Mouse (Mus musculus) cerebellum, adult (tissue): Measurements from ENCODE around the gene Txn1.
A peak's percentile ranks its signal among the peaks of the same experiment; 100 is the strongest.

Experiments used
- ATAC-seq: cut with Nextera tagmentation; 2 replicates; pipeline ENCODE4 v1.9.2; 2017; ENCODE audit warnings: mild to moderate bottlenecking, moderate library complexity, mixed read lengths; ENCODE audit not compliant: insufficient number of reproducible peaks, low FRiP score, low TSS enrichment

Gene Txn1

DNA sequence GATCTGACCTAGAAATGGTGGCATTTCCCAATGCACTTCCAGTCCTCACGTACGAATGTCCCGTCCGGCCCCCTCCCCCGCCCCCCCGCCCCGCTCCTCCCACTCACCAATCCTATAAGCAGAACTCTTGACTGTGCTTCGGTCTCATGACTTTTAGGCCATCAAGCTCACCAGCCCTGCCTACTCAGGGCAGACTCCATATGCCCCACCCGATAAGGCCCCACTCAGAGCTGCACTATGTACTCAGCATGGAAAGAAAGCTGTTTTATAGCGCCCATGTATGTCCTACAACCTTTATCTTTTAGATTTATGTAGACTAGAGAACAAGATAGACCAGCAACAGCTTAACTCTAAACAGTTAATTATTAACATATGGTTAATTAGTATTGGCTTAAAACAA lies 9.2 kb downstream of the Txn1 start:
- no peak for ATAC-seq

DNA sequence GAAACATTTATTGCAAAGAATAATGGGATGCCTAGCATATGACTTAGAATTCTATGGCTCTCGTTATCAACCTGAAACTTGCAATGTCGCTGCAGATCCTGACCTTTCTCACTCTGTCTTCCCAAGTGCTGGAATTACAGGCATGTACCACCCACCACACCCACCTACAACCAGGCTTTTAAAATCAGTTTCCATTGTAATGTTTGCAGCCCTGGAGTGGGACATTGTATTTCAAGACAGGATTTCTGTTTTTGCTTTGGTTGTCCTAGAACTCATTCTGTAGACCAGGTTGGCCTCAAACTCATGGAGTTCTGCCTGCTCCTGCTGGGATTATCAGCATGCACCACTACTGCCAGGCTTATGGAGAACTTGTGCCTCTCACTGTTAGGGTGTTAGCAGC lies 13.3 kb downstream of the Txn1 start:
- no peak for ATAC-seq

DNA sequence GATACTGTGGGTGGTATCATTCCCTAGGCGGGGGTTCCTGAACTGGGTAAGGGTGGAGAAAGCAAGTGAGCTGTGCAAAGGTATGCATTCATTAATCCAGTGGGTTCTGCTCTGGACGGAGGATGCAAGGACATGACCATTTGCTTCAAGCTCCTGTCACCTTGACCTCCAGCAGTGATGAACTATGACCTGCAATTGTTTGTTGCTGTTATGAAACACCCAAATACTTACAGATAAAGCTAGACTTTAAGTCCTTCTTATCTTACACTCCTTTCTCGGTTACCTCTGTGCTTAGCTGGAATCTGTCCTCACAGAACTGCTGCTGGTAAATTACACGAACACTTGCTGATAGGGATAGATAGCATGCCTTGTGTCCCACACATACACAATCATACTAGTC lies 15.6 kb downstream of the Txn1 start:
- no peak for ATAC-seq

DNA sequence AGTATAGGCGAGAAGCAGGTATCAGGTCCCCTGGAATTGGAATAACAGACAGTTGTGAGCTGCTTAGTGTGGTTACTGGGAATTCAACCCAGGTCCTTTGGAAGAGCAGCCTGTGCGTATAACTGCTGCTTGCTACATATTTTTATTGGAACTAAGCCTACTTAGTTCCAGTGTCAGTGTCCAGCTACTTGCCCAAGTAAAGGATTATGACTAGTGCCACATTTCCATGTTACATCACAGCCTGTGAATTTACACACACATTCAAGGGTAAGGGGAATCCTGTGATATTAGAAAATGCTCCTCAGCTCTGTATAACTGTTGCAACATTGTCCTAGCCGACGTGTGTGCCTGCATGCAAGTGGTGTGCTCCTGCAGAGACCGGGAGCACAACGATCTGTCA lies 18.9 kb downstream of the Txn1 start:
- ATAC-seq = no peak

DNA sequence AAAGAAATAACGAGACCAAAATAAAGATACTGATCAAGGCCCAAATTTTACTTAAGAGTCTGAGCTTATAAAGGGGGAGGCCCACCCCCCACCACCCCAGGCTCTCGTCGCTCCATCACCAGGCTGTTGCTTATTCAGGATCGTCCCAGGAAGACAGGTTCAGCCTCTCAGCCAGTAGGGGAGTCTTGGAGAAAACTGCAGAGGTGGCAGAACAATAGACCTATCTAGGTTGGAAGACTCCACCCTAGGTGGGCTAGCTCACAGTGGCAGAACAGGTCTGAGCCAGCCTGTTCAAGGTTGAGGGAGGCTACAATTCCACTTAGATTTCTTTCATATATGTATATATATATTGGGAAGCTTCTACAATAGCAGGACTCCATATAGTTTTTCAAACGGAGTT lies 22.0 kb downstream of the Txn1 start:
- ATAC-seq = no peak

DNA sequence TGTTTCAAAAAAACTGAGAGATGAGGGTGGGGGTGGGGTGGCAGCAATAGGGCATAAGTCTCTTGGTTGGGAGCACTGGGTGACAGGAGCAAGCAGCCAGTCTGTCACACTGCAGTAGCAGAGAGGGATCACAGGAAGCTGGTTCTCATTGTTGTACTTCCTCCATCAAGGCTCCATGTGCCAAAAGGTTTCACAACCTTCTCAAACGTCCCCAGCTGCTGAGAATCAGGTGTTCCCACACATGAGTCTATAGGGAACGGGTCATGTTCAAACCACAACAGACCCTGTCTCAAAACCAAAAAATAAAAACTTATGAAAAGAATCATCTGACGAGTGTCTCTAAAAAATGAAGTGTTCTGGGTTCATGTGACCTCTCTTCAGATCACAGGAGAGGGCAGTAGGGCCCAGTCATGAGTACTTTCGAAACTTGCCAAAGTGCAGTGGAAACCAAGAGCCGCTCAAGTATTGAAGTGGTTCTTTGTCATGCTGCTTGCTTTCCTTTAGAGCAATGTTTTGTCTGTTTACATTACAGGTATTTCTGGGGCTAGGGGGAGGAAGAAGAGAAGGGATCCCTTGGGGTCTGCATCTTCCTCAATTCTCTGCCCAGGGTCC lies 25.5 kb downstream of the Txn1 start:
- ATAC-seq = no peak

DNA sequence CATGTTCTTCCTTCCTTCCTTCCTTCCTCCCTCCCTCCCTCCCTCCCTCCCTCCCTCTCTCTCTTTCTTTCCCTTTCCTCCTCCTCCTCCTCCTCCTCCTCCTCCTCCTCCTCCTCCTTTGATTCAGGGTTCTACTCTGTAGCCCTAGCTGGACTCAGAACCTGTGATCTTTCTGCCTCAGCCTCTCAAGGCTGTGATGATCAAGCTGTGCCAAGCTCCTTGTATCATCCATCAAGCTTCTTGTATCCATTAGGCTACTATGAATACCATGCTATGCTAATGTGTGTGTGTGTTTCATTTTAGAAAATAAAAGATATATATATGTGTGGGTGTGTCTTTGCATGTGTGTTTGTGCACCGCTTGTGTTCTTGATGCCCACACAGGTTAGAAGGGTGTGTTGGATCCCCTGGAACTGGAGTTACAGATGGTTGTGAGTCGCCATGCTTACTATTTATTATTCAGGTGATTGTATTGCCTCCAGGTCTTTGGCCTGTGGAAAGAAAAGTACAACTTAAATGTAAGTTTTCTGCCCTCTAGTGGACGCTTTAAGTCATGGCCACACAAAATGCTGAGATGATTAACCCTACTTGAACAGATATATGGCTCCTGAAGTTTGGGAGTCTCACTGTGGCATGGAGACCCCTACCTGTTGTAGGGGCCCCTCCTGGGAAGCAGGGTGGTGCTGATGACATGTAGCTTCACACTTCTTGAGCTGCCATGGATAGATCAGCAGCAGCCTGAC lies 28.6 kb downstream of the Txn1 start:
- ATAC-seq = peak; percentile 49; the same call in 1 of the 2 replicates

DNA sequence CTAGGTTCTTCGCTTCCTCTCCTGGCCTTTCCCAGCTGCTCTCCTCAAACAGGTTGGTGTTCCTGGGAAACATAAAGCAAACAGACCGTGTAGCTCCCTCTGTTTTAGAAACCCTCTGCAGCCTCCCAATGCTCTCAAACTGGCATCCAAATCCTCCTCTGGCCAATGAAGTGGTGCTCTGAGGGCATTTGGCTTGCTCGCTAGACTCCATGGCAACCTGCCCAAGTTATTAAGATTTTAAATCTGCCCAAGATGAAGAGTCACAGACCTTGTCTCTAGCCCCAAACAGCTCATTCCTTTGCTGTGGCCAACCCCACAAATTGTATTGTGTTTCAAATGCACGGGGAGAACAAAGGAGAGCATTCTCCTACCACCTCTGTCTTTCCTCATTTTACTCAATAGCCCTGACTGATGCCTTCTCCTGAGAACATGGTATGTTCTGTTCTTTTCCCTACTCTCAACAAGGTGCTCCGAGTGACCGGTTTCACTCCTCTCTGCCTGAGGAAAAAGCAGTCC lies 31.6 kb downstream of the Txn1 start:
- no peak for ATAC-seq

DNA sequence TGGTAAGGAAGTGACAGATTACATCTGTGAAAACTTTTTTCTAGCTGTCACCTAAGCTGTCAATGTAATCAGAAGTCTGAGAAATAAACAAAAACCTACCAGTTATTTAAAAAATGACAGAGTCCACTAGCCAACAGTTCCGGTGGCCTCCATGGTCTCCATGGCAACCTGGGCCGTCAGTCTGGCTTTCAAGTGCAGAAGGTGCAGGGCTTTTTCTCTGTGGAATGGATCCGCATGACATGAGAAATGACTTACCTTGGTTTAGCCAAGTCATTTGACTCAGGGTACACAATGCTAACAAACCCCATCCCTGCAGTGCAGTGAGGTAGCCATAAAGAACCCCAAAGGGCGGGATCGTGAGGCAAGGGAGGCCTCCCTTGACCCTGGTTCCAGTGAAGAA lies 34.0 kb downstream of the Txn1 start:
- no peak for ATAC-seq

DNA sequence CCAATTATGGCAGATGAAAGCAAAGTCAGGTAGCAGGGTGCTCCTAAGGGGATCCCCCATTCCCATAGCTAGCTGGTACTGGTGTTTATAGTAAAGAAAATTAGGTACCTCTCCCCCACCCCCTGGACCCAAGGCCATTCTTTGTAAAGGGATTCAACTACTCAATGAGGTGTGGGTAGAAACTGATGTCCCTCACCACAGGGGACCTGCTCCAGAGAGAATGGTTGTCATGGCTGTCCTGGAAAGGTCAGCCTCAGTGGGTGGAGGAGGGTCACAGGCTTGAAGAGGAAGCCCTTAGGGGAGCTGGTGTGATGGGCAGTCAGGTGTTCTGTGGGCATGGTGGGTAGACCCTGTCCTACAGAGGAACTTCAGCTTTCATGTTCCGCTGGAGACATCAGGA lies 35.7 kb downstream of the Txn1 start:
- no peak for ATAC-seq

DNA sequence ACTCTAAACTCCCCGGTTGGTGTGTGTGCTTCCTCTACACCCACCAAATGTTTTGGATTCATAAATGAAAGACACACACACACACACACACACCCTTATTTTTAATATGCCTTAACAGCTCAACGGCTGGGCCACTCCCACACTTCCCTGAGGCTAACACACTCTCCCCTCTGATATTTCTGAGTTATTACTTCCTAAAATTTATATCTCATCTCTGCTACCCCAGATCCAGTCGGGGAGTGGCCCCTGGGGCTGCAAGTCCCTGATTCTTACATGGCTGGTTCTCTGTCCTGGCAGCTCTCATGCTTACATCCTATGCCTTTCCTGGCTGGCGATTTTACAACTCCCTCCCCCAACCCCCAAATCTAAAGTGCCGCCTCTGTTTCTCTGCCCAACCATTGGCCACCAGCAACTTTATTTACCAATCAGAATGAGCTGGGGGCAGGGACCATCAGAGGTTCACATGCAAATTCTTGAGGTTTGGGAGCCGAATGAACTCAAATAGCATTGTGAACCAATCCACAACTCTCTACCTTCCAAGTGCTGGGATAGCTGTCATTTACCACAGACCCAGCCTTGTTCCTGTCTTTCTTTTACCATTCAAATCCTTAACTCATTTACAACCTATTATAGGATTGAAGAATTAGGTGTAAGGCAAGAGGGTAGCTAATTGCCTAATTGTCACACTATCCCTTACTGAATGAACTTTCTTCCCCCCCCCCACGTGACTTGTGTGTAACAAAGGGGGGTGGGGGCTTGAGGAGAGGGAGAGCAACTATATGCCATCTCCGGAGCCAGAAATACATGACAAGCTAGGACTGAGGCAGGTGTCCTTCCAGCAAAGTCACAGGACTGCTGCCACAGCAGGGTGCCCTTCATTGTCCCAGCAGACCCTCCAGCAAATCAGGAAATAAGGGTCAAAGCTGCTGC lies 36.5 kb downstream of the Txn1 start:
- no peak for ATAC-seq

DNA sequence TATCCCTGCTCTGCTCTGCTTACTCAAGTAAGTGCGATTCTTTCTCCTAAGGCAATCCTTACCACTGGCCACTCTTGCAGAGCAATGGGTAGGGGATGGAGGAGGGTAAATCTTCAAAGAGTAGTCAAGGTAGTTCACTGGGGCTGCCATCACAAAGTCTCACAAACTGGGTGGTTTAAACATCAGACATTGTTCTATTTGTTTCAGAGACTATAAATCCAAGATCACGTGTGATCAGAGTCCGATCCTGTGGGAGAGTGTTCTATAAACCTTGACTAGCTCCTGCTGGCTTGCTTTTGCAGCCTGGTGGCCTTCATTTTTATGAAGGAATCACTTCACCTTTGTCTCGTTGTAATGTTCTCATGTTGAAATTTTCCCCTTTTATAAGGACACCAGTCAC lies 39.5 kb downstream of the Txn1 start:
- ATAC-seq = no peak

DNA sequence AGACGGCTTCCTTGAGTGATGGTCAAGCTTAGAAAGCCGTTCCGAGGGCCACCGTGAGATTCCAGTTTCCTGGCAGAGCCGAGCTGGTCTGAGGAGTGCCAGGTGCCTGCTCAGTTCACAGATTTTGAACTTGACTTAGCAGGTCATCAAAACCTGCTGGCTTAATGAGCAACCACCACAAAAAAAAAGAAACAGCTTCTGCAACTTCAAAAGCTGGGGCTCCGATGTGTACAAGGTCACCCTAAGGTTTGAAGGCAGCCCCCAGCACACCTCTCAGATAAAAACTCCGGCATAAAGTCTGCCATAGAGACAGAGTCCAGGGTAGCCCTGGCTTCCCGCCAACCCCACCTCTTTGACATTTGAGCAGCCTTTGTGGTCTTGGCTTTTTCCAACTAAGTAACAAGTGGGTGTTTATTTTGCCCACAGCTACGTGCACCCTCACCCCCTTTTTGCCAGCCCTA lies 40.0 kb downstream of the Txn1 start, which contains the start of gene D630039A03Rik:
Gene D630039A03Rik, minus strand, starts transcription at position 97 of the 461 bp plus-strand sequence.
- no peak for ATAC-seq

DNA sequence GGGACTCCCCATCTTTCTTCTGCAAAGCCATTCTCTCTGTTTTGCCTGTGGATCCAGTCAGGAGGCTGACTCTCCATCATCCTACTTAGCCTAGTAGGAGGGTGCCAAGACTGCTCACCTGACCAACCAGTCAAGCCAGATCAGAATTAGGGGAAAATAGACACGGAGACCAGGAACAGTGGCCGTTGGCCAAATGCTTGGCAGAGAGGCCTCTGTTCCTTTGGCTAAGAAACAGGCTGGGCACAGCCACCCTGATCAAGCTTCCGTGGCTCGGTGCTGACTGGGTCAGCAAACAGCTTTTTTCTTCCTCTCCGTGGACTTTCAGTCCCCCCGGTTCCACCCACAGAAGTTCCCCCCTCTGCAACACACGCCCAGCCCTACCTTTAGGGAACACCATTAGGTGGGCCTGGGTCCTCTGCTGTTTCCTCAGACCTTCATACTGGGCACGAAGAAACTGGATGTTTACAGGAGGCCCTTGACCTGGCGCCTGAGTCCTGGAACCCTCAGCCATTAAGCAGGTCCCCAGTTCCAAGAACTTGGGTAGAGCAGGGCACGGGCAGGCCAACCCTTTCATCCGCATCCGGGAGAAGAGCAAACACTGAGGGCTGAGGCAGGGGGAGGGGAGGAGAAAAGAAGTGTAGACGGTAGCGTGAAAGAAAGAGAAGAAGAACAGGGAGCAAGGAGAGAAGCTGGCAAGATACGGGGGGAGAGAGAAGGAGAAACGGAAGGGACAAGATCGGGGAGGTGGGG lies 40.8 kb downstream of the Txn1 start:
- peak; percentile 88 for ATAC-seq

DNA sequence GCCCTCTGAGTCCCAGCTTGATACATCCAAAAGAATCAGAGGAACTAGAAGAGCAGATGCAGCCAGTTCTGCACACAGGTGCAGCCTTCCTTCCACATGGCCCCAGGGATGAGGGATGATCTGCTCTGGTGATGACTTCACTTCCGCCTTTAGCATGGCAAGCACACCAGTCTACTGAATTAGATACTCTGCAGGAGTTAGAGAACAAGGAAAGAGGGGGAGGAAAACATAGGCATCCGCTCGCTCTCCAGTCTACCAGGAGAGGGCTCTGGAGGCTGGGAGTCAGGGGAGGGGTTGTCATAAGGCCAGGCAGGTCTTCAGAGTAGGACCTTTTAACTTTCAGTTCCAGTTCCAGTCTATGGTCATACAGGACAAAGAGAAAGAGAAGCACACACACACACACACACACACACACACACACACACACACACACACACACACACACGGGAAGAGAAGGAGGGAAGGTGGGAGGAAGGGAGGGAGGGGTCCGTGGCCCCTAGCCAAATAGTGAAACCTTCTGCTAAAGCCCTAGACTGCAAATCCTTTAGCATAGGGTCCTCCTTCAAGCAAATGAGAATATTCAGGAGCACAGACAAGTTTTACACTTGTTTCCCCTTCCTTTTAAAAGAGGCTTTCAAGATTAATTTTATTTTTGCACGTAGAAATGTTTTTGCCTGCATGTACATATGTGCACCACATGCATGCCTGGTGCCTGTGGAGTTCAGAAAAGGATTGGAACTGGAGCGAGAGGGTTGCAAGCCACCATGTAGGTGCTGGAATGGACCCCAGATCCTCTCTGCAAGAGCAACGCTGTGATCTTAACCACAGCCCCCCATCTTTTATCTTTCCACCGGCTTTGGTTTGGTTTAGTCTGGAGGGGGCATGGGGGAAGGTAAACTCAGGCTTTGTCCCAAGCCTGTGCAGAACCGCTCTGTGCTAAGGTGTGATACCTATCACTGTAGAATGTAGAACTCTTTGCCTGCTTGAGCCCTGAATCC lies 41.7 kb downstream of the Txn1 start:
- no peak for ATAC-seq

DNA sequence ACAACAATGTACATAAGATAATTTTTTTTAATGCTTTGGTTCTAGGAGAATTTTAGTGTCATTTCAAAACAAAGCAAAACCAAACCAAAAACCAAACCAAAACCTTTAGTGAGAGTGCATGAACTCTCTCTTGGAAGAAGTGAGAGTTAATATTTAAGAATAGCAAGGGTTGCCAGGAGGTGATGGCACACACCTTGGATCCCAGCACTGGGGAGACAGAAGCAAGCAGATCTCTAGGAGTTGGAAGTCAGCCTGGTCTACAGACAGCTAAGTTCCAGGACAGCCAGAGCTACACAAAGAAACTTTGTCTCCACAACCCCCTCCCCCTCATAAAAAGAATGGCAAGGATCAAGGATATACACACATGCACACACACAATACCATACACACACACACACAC lies 43.2 kb downstream of the Txn1 start:
- ATAC-seq = no peak

DNA sequence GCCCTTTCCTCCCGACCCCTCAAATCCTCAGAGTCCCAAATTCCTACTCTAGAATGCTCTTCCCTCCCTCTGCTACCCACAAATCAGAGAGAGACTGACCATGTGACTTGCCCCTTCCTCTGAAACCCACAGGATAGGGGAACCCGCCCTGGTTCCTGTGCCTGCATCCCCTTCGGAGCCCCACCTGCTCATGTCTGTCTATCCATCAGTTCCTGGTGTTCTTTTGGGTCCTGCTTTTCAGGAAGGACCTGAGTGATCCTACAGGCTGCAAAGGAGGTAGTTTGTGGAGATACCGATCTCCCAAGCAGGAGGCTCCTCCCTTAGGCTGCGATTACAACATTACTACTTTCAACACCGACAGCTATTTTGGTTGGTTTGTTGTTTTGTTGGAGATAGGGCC lies 47.4 kb downstream of the Txn1 start:
- no peak for ATAC-seq

DNA sequence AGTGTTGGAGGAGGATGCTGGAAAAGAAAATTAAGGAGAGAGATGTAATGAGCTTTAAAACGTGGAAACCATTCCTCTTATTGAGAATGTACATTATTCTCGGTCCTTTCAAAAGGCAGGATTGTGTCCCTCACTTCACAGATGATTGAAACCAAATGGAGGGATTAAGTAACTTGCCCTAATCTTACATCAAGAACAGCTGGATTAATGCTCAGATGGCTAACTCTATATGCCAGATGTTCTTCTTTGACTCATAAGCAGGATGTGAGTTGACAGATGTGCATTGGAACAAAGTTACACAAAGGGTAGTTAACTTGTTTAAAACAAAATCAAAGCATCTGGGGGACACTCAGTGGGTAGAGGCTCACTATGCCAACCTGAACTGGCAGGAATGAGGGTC lies 49.5 kb downstream of the Txn1 start:
- ATAC-seq = no peak

DNA sequence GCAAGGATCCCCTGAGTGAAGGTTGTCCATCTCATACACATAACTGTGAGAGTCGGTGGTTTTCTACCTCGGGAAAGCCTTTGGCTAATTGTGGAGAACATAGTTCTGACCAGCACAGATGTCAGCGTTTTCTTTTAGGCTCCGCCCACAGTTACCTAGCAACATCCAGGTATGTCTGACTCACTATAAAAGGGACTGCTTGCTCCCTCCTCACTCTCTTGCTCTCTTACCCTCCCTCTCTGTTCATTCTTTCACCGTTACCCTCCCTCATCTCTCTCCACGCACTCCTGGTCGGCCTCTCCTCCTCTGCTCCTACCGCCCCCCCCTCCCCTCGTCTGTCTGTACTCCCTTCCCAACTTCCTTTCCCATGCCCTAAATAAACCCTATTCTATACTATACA lies 51.6 kb downstream of the Txn1 start:
- ATAC-seq = no peak
